Mouse (Mus musculus): ENCODE data around the gene Ccn1. TPM values are rescaled to one million over a fixed set of nuclear protein-coding genes. Genes with fewer than 3 reads are reported as not detected.
A peak's percentile ranks its signal among the peaks of the same experiment; 100 is the strongest.

The Ccn1 gene
- polyA plus RNA-seq, 1 experiment from 2014 or later: 92.0 TPM

- H3K27ac ChIP-seq: no peak overlapping the region
- H3K9ac ChIP-seq: no peak overlapping the region
- H3K27me3 ChIP-seq: no peaks in the 10 kb centered on the region
- 0 out of 2 replicates have a peak, but pooled peaks cover 9% of the 10 kb centered on the region for H3K4me1 ChIP-seq
- H3K4me3 ChIP-seq: no peak overlapping the region
- ATAC-seq (ENCODE audit: insufficient number of reproducible peaks, low FRiP score, low TSS enrichment, low read depth): no peak
- 83% methylated on average over 5 of the region's 5 CpGs for WGBS
- H3K4me2 ChIP-seq: no peak overlapping the region
- H3K9me3 ChIP-seq: no peaks in the 10 kb centered on the region
- no peaks in the 10 kb centered on the region for H3K36me3 ChIP-seq
Observed at GRCm38 (mm10) chr3:145628643-145629042, 21.1 kb downstream of the Ccn1 start.

GRCm38 (mm10) chr3:145627830-145628229 lies 22.0 kb downstream of the Ccn1 start:
- no peak overlapping the region for H3K4me2 ChIP-seq
- H3K36me3 ChIP-seq: no peaks in the 10 kb centered on the region
- no peak overlapping the region for H3K27ac ChIP-seq
- no peaks in the 10 kb centered on the region for H3K27me3 ChIP-seq
- H3K4me1 ChIP-seq: 0 out of 2 replicates have a peak, but pooled peaks cover 4% of the 10 kb centered on the region
- no peak for ATAC-seq (ENCODE audit: insufficient number of reproducible peaks, low FRiP score, low TSS enrichment, low read depth)
- no peak overlapping the region for H3K4me3 ChIP-seq
- H3K9me3 ChIP-seq: no peaks in the 10 kb centered on the region
- 78% methylated on average over 3 of the region's 3 CpGs for WGBS
- H3K9ac ChIP-seq: no peak overlapping the region

- Histone ChIP-seq H3K27ac (no peak overlapping the region), H3K4me1 (no peaks in the 10 kb centered on the region), H3K27me3 (no peaks in the 10 kb centered on the region), H3K4me3 (no peak overlapping the region), H3K4me2 (no peak overlapping the region), H3K36me3 (no peaks in the 10 kb centered on the region), H3K9ac (no peak overlapping the region), H3K9me3 (no peaks in the 10 kb centered on the region)
- ATAC-seq (ENCODE audit: insufficient number of reproducible peaks, low FRiP score, low TSS enrichment, low read depth): no peak
- whole genome bisulfite sequencing: 88% methylated on average over 1 of the region's 1 CpGs
Observed at GRCm38 (mm10) chr3:145626063-145626462, 23.7 kb downstream of the Ccn1 start.

- Histone ChIP-seq H3K9me3 (no peaks in the 10 kb centered on the region), H3K4me3 (no peak overlapping the region), H3K36me3 (no peaks in the 10 kb centered on the region), H3K9ac (no peak overlapping the region), H3K27ac (no peak overlapping the region), H3K27me3 (no peaks in the 10 kb centered on the region), H3K4me2 (no peak overlapping the region), H3K4me1 (no peaks in the 10 kb centered on the region)
- ATAC-seq (ENCODE audit: insufficient number of reproducible peaks, low FRiP score, low TSS enrichment, low read depth): no peak
- WGBS: 81% methylated on average over 9 of the region's 9 CpGs
Observed at GRCm38 (mm10) chr3:145625546-145625945, 24.2 kb downstream of the Ccn1 start.

DNA sequence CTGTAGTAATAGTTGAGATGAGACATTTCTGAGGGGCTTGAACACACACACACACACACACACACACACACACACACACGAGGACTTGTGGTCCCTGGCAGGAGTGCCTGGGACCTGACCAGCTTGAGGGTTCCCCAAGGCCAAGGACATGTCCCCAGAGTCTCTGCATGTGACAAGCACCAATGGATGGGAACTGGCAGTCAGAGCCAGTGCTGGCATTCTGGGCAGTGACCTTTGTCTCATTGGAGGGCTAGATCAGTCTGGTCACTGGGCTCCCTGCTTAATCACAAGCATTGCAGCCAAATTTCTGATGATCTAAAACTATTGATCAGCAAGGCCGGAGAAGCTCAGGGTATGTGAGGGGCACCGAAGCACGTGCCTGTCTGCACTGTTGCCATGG lies 25.0 kb downstream of the Ccn1 start:
- no peak overlapping the region for H3K9ac ChIP-seq
- H3K4me1 ChIP-seq: no peaks in the 10 kb centered on the region
- H3K9me3 ChIP-seq: no peaks in the 10 kb centered on the region
- WGBS: 82% methylated on average over 4 of the region's 4 CpGs
- H3K4me3 ChIP-seq: no peak overlapping the region
- H3K4me2 ChIP-seq: no peak overlapping the region
- no peaks in the 10 kb centered on the region for H3K27me3 ChIP-seq
- no peaks in the 10 kb centered on the region for H3K36me3 ChIP-seq
- no peak overlapping the region for H3K27ac ChIP-seq
- ATAC-seq (ENCODE audit: insufficient number of reproducible peaks, low FRiP score, low TSS enrichment, low read depth): no peak

DNA sequence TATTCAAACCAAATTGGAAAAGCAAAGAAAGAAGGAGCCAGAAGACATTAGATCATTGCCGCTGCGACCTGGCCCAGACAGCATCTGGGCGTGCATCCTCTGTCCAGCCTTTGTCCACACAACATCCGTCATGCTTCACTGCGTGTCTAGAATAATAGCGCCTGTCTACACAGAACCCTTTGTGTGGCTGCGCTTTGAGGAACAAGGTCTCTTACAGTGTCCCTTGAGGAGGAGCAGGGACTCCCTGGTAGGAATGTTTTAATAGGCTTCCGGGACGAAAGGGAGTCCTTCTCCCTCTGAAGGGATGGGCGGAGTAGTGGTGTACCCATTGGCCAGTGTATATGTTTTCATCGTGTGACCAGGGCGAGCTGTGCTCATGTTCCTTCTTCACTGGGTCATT lies 26.7 kb downstream of the Ccn1 start:
- H3K27ac ChIP-seq: no peak overlapping the region
- WGBS: 86% methylated on average over 12 of the region's 12 CpGs

DNA sequence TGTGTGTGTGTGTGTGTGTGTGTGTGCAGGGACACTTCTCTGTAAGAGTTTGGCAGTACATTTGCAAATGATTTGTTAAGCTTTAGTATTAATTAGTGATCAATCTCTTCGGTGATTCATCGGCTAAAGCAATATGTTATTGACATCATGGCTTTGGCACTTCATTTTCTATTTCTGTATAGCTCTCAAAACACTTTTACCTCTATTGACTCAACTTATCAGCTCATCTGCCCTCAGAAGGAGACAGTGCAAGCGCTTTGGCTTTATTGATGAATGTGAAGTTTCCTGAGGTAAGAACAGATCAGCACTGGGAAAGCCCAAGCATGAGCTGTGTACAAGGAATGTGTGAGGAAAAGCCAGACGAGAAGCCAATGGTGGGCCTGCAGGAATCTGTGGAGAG lies 28.6 kb downstream of the Ccn1 start:
- Histone ChIP-seq H3K27ac (no peak overlapping the region), H3K27me3 (no peaks in the 10 kb centered on the region), H3K36me3 (no peaks in the 10 kb centered on the region), H3K4me1 (no peaks in the 10 kb centered on the region), H3K4me3 (no peak overlapping the region), H3K4me2 (no peak overlapping the region), H3K9ac (no peak overlapping the region), H3K9me3 (no peaks in the 10 kb centered on the region)
- ATAC-seq (ENCODE audit: insufficient number of reproducible peaks, low FRiP score, low TSS enrichment, low read depth): no peak
- WGBS: 75% methylated on average over 4 of the region's 4 CpGs

More for the DNA sequence above, 26.7 kb downstream of the Ccn1 start:
- Histone ChIP-seq H3K4me3 (no peak overlapping the region), H3K36me3 (no peaks in the 10 kb centered on the region), H3K27me3 (no peaks in the 10 kb centered on the region), H3K9me3 (no peaks in the 10 kb centered on the region), H3K9ac (no peak overlapping the region), H3K4me2 (no peak overlapping the region), H3K4me1 (no peaks in the 10 kb centered on the region)
- no peak for ATAC-seq (ENCODE audit: insufficient number of reproducible peaks, low FRiP score, low TSS enrichment, low read depth)

DNA sequence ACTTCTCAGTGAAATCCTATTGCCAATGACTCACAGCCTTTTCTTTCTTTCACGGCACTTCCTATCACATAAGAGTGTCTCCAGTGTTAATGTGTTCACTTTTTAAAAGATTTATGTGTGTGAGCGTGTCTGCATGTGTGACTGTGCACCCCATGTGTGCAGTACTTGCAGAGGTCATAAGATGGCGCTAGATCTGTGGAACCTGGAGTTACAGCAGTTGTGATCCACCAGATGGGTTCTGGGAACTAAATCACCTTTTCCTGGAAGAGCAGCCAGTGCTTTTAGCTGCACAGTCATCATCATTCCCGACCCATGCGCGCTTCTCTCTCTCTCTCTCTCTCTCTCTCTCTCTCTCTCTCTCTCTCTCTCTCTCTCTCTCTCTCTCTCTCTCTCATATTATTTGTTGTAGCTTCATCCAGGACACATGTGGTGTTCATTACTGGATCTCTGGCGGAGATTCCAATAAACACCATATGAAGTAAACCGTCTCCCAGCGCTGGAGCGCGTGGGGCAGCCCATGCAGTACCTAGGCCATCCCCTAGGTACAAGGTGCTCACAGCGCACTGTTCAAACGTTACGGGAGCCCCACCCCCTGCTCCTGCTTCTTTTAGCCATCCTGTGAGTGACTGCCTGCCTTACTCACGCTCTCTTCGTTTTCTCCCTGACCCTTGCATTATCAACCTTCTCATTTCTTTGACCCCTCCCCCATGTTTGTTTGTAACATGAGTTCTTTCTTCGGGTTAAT lies 30.0 kb downstream of the Ccn1 start:
- Histone ChIP-seq H3K9me3 (no peaks in the 10 kb centered on the region), H3K27me3 (no peaks in the 10 kb centered on the region), H3K4me2 (no peak overlapping the region), H3K4me1 (peaks cover 11% of the 10 kb centered on the region), H3K27ac (no peak overlapping the region), H3K9ac (no peak overlapping the region), H3K4me3 (no peak overlapping the region), H3K36me3 (no peaks in the 10 kb centered on the region)
- ATAC-seq (ENCODE audit: insufficient number of reproducible peaks, low FRiP score, low TSS enrichment, low read depth): no peak
- 71% methylated on average over 17 of the region's 17 CpGs for WGBS

DNA sequence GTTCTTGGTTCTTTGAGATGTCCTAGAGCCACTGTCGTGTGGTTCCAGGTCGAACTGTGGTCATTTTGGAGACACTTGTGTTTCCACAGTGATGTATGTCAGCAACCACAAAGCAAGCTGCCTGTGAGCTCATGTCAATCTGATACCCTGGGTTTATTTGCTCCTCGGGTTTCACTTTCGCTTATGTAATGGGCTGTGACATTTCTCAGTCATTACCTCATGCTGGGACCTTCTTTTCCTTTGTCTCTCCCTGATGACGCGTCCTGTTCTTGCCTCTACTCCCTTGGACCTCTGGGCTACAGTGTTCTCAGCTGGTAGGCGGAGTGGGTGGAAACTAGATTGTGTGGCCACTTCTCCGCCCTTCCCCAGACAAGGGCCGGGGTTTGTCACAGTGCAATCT lies 31.5 kb downstream of the Ccn1 start:
- Histone ChIP-seq H3K4me2 (no peak overlapping the region), H3K27ac (no peak overlapping the region), H3K9me3 (no peaks in the 10 kb centered on the region), H3K36me3 (no peaks in the 10 kb centered on the region), H3K9ac (no peak overlapping the region), H3K4me1 (peaks cover 26% of the 10 kb centered on the region), H3K4me3 (no peak overlapping the region), H3K27me3 (no peaks in the 10 kb centered on the region)
- ATAC-seq (ENCODE audit: insufficient number of reproducible peaks, low FRiP score, low TSS enrichment, low read depth): no peak
- 72% methylated on average over 9 of the region's 9 CpGs for WGBS

DNA sequence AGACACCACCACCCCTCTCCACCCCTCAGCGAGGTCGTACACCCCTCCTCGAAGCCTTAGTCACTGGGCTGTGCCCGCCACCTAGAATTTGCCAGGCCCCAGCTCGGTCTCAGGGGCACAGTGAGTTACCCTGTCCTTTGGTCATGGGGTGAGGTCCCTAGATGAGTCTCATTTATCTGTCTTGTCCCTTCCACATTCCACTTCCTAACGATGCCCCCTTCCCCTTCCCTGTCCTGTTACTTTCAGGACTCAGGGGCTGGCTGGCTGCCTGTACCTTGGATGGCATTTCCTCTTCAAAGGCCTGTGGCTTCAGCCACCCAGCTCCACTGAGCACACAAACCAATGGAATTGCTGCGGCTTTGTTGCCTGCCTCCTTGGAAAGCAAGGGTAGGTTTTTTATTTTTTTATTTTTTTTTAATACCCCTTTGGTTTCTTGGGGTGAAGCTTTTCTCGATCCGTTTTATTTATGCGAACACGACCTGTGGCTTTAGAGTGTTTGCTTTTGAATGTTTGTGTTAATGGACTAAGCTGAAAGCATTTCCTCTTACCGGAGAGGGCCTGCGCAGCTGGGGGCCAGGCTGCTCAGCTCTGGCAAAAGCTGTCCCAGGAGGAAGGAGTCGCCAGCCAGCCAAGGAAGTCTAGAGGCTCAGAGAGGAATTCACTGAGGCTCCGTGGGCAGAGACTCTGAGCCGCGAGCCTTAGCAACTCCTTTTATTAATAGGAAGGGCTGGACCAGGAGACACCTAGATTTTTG lies 35.2 kb downstream of the Ccn1 start:
- H3K36me3 ChIP-seq: no peaks in the 10 kb centered on the region
- no peak overlapping the region for H3K9ac ChIP-seq
- peak overlapping the region; percentile 77 for H3K27ac ChIP-seq
- WGBS: 13% methylated on average over 17 of the region's 17 CpGs
- no peaks in the 10 kb centered on the region for H3K9me3 ChIP-seq
- no peak overlapping the region for H3K4me3 ChIP-seq
- ATAC-seq (ENCODE audit: insufficient number of reproducible peaks, low FRiP score, low TSS enrichment, low read depth): peak; percentile 50; the same call in 1 of the 2 replicates
- H3K4me2 ChIP-seq: 0 out of 2 replicates have a peak overlapping the region, but pooled peaks have one; percentile 19
- peaks cover 26% of the 10 kb centered on the region for H3K4me1 ChIP-seq
- no peaks in the 10 kb centered on the region for H3K27me3 ChIP-seq

GRCm38 (mm10) chr3:145613234-145613633 lies 36.5 kb downstream of the Ccn1 start:
- Histone ChIP-seq H3K36me3 (no peaks in the 10 kb centered on the region), H3K4me2 (no peak overlapping the region), H3K27ac (no peak overlapping the region), H3K9ac (no peak overlapping the region), H3K9me3 (no peaks in the 10 kb centered on the region), H3K4me3 (no peak overlapping the region), H3K27me3 (no peaks in the 10 kb centered on the region), H3K4me1 (peaks cover 26% of the 10 kb centered on the region)
- no peak for ATAC-seq (ENCODE audit: insufficient number of reproducible peaks, low FRiP score, low TSS enrichment, low read depth)
- 69% methylated on average over 4 of the region's 4 CpGs for WGBS

DNA sequence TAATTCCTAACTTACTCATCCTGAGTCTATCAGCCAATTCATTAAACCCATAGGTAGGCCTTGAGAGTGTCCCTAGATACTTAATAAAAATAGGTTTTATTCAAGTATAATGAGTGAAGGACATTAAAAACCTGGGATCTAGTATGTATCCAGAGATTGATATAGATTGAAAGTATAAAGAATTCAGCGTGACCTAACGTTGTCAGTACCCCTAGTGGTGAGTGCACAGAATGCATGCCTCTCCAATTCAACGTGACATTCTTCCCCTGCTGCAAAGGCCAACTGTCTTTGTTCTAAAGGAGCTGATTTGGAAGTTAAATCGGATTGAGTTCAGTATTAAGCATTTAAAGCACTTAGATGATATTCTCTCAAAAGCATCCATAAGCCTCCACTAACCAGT lies 37.1 kb downstream of the Ccn1 start:
- H3K9ac ChIP-seq: no peak overlapping the region
- H3K27ac ChIP-seq: no peak overlapping the region
- no peaks in the 10 kb centered on the region for H3K36me3 ChIP-seq
- 28% methylated on average over 4 of the region's 4 CpGs for WGBS
- H3K27me3 ChIP-seq: no peaks in the 10 kb centered on the region
- no peak for ATAC-seq (ENCODE audit: insufficient number of reproducible peaks, low FRiP score, low TSS enrichment, low read depth)
- H3K4me1 ChIP-seq: peaks cover 26% of the 10 kb centered on the region
- H3K4me2 ChIP-seq: no peak overlapping the region
- no peaks in the 10 kb centered on the region for H3K9me3 ChIP-seq
- H3K4me3 ChIP-seq: no peak overlapping the region

All from limb, embryonic 15.5 days (tissue).